Mouse (Mus musculus): ENCODE results near the gene Onecut1. TPM values are rescaled to one million over a fixed set of nuclear protein-coding genes. Genes with fewer than 3 reads are reported as not detected.

The Onecut1 gene
- polyA plus RNA-seq, 1 experiment: 0.06 TPM

GRCm38 (mm10) chr9:74938670-74939534, 77.2 kb downstream of the Onecut1 start:
- WGBS: 85% methylated on average over 12 of the region's 12 CpGs
- no peak overlapping the region for H3K27ac ChIP-seq (ENCODE audit: insufficient read depth, low read length)
- no peaks in the 10 kb centered on the region for H3K27me3 ChIP-seq (ENCODE audit: control insufficient read depth, insufficient read depth, low read length)
- no peaks in the 10 kb centered on the region for H3K36me3 ChIP-seq (ENCODE audit: control insufficient read depth, insufficient read depth, low read length)
- no peak overlapping the region for H3K4me3 ChIP-seq (ENCODE audit: extremely low read depth, insufficient read depth, insufficient read length)
- peaks cover 8% of the 10 kb centered on the region; the same call in 1 of the 2 replicates for H3K4me1 ChIP-seq (ENCODE audit: control insufficient read depth, insufficient read depth, insufficient read length)
- no peak for DNase-seq (ENCODE audit: low read depth in 1 of 2, low spot score in 2 of 2)
- no peak for TF ChIP-seq CTCF (IDR thresholded peaks at IDR 0.05; ENCODE audit: extremely low read depth, insufficient read depth, insufficient read length, insufficient replicate concordance)
- no peak for TF ChIP-seq POLR2A (IDR thresholded peaks at IDR 0.05; ENCODE audit: low read depth, low read length)

Other genes with a start within 250 kb of the Onecut1 start
- gene Fam214a, start 91.0 kb downstream of the Onecut1 start, polyA plus RNA-seq (2012; rRNA removed): 9.1 and 10.4 TPM in 2 replicates
- gene Arpp19, start 175.7 kb downstream of the Onecut1 start, polyA plus RNA-seq (2012; rRNA removed): 4.7 and 6.1 TPM in 2 replicates
- 8.9 and 11.1 TPM in 2 replicates for gene Myo5a, start 209.1 kb downstream of the Onecut1 start, polyA plus RNA-seq (2012; rRNA removed)